Mouse (Mus musculus): Measurements from ENCODE around the gene Nuak1.

- TF ChIP-seq CTCF (IDR thresholded peaks at IDR 0.05; ENCODE audit: borderline replicate concordance, control insufficient read depth, extremely low read depth, insufficient read depth, low read length, poor library complexity) = no peak
- no peak for TF ChIP-seq POLR2A (IDR thresholded peaks at IDR 0.05; ENCODE audit: control insufficient read depth, extremely low read depth, insufficient read depth, low read length, poor library complexity)
These were observed 28.0 kb downstream of the Nuak1 start for GRCm38 (mm10) chr10:84412326-84412962.

Measured in thymus, adult 2 months (tissue).